Mouse (Mus musculus): ENCODE results near the gene Adra2a.

Adra2a gene

GRCm38 (mm10) chr19:54081303-54081702 is 37.4 kb downstream of the Adra2a start:
- peak; percentile 19 for DNase-seq

GRCm38 (mm10) chr19:54081716-54082165 is 37.8 kb downstream of the Adra2a start:
- no peak for DNase-seq

- no peak for DNase-seq
Observed at GRCm38 (mm10) chr19:54087319-54087718, 43.4 kb downstream of the Adra2a start.

- peak; percentile 67 for DNase-seq
Observed at GRCm38 (mm10) chr19:54093599-54093998, 49.6 kb downstream of the Adra2a start.

- no peak for DNase-seq
Observed at GRCm38 (mm10) chr19:54095716-54096115, 51.8 kb downstream of the Adra2a start.

- DNase-seq, result no peak
Observed at GRCm38 (mm10) chr19:54098367-54098766, 54.4 kb downstream of the Adra2a start.
